Mouse (Mus musculus): ENCODE measurements around the gene Atp5b. TPM values are rescaled to one million over a fixed set of nuclear protein-coding genes. Genes with fewer than 3 reads are reported as not detected.
A peak's percentile ranks its signal among the peaks of the same experiment; 100 is the strongest.

Atp5b gene
- polyA plus RNA-seq, 1 experiment from 2014 or later = 2,418 TPM

GRCm38 (mm10) chr10:128090651-128091563 lies 7.8 kb downstream of the Atp5b start:
- H3K4me2 ChIP-seq (ENCODE audit: low read depth) = peak overlapping the region; percentile 92
- peak; percentile 40 for ATAC-seq (ENCODE audit: insufficient read depth, low FRiP score, low TSS enrichment)
- peaks cover 30% of the 10 kb centered on the region for H3K4me1 ChIP-seq (ENCODE audit: control insufficient read depth, insufficient read depth, low read length)
- peak overlapping the region; percentile 76; the same call in 1 of the 2 replicates for H3K9ac ChIP-seq (ENCODE audit: low read length)
- no peaks in the 10 kb centered on the region for H3K27me3 ChIP-seq (ENCODE audit: control insufficient read depth, insufficient read depth, low read length)
- WGBS = 9% methylated on average over 14 of the region's 14 CpGs
- 0 out of 2 replicates have a peak overlapping the region, but pooled peaks have one; percentile 20 for H3K27ac ChIP-seq (ENCODE audit: low read depth, low read length)
- peak overlapping the region; percentile 82 for H3K4me3 ChIP-seq (ENCODE audit: low read depth, low read length)
- H3K9me3 ChIP-seq (ENCODE audit: control insufficient read depth, low read length) = no peaks in the 10 kb centered on the region
- DNase-seq (ENCODE audit: low spot score) = peak; percentile 90
- peaks cover 20% of the 10 kb centered on the region for H3K36me3 ChIP-seq (ENCODE audit: control insufficient read depth, insufficient read depth, low read length)

- H3K4me3 ChIP-seq (ENCODE audit: low read depth, low read length) = peak within 1 kb of the TSS; percentile 82
- peak; percentile 52 for DNase-seq (ENCODE audit: low spot score)
- H3K27ac ChIP-seq (ENCODE audit: low read depth, low read length) = peak within 1 kb of the TSS; percentile 88
- peaks cover 34% of the 10 kb centered on the region for H3K4me1 ChIP-seq (ENCODE audit: control insufficient read depth, insufficient read depth, low read length)
- peak within 1 kb of the TSS; percentile 92 for H3K4me2 ChIP-seq (ENCODE audit: low read depth)
- H3K9ac ChIP-seq (ENCODE audit: low read length) = peak within 1 kb of the TSS; percentile 76
- ATAC-seq (ENCODE audit: insufficient read depth, low FRiP score, low TSS enrichment) = peak; percentile 0; the same call in 1 of the 2 replicates
- no peaks in the 10 kb centered on the region for H3K9me3 ChIP-seq (ENCODE audit: control insufficient read depth, low read length)
- no peaks in the 10 kb centered on the region for H3K27me3 ChIP-seq (ENCODE audit: control insufficient read depth, insufficient read depth, low read length)
- H3K36me3 ChIP-seq (ENCODE audit: control insufficient read depth, insufficient read depth, low read length) = peaks cover 15% of the 10 kb centered on the region
- WGBS = 1% methylated on average over 20 of the region's 20 CpGs
These were observed 8.8 kb downstream of the Atp5b start, which contains the start of gene Baz2a for GRCm38 (mm10) chr10:128091564-128092505. Gene Baz2a (plus strand): TSS chr10:128091577.

DNA sequence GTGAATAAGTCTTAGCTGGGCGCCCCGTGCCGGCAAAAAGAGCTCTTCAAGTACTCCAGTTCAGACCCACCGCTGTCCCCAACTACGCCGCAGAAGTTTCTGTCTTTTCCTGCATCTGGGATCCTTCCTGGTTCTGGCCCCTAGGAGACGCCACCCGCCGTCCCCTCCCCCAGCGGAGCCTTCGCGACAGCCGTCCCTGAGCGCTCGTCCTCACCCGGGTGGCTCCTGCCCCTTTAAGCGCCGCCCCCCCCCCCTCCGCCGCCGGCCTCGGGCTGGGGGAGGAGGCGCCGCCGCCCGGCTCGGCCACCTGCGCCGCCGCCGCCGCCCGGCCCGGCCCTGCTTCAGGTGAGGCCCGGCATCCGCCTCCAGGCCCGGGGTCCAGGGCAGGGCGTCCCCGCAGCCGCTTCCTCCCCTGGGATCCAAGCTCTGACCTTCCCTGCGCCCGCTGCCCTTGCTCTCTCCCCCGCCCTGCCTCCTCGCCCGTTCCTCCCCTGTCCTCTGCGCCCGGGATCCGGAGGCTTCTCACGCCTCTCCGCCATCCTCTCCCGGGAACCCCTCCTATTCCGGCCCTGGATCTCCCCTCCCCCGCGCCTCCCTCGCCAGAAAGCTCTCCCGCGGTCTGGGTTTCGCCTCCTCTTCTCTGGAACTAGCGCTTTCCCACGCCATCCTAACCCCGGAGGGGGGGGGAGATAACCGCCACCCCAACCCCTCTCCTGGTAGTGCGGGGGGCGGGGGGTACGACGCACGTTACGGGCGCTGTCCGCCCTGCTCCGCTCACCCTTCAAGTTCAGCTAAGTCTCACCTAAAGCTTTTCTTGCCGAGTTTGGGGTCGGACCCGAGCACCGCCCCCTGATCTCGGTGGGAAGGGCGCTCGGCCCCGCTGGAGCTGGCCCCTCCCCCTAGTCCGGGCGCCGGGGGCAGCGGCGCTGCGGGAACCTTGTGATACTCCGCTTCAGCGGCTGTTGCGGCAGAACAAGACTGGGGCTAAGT lies 9.7 kb downstream of the Atp5b start:
- H3K27me3 ChIP-seq (ENCODE audit: control insufficient read depth, insufficient read depth, low read length) = no peaks in the 10 kb centered on the region
- DNase-seq (ENCODE audit: low spot score) = peak; percentile 86
- peak; percentile 58 for ATAC-seq (ENCODE audit: insufficient read depth, low FRiP score, low TSS enrichment)
- WGBS = under 1% methylated on average over 71 of the region's 88 CpGs
- H3K4me1 ChIP-seq (ENCODE audit: control insufficient read depth, insufficient read depth, low read length) = peaks cover 34% of the 10 kb centered on the region
- H3K4me2 ChIP-seq (ENCODE audit: low read depth) = peak overlapping the region; percentile 92
- peak overlapping the region; percentile 76 for H3K9ac ChIP-seq (ENCODE audit: low read length)
- no peaks in the 10 kb centered on the region for H3K9me3 ChIP-seq (ENCODE audit: control insufficient read depth, low read length)
- peak overlapping the region; percentile 82 for H3K4me3 ChIP-seq (ENCODE audit: low read depth, low read length)
- H3K36me3 ChIP-seq (ENCODE audit: control insufficient read depth, insufficient read depth, low read length) = peaks cover 12% of the 10 kb centered on the region
- peak overlapping the region; percentile 88 for H3K27ac ChIP-seq (ENCODE audit: low read depth, low read length)

- peak overlapping the region; percentile 88; the same call in 1 of the 2 replicates for H3K27ac ChIP-seq (ENCODE audit: low read depth, low read length)
- DNase-seq (ENCODE audit: low spot score) (no peak), ATAC-seq (ENCODE audit: insufficient read depth, low FRiP score, low TSS enrichment) (no peak)
- H3K9ac ChIP-seq (ENCODE audit: low read length) = peak overlapping the region; percentile 76; the same call in 1 of the 2 replicates
- H3K4me3 ChIP-seq (ENCODE audit: low read depth, low read length) = peak overlapping the region; percentile 82
- H3K4me2 ChIP-seq (ENCODE audit: low read depth) = peak overlapping the region; percentile 92
- H3K36me3 ChIP-seq (ENCODE audit: control insufficient read depth, insufficient read depth, low read length) = peaks cover 6% of the 10 kb centered on the region
- H3K4me1 ChIP-seq (ENCODE audit: control insufficient read depth, insufficient read depth, low read length) = peaks cover 36% of the 10 kb centered on the region
- H3K27me3 ChIP-seq (ENCODE audit: control insufficient read depth, insufficient read depth, low read length) = no peaks in the 10 kb centered on the region
- H3K9me3 ChIP-seq (ENCODE audit: control insufficient read depth, low read length) = no peaks in the 10 kb centered on the region
- 29% methylated on average over 13 of the region's 13 CpGs for WGBS
These were observed 10.6 kb downstream of the Atp5b start for GRCm38 (mm10) chr10:128093496-128094294.

- Histone ChIP-seq H3K9me3 (ENCODE audit: control insufficient read depth, low read length) (no peaks in the 10 kb centered on the region), H3K27ac (ENCODE audit: low read depth, low read length) (no peak overlapping the region), H3K4me2 (ENCODE audit: low read depth) (peak overlapping the region; percentile 44), H3K4me1 (ENCODE audit: control insufficient read depth, insufficient read depth, low read length) (peaks cover 36% of the 10 kb centered on the region), H3K4me3 (ENCODE audit: low read depth, low read length) (peak overlapping the region; percentile 15; the same call in 1 of the 2 replicates), H3K27me3 (ENCODE audit: control insufficient read depth, insufficient read depth, low read length) (no peaks in the 10 kb centered on the region), H3K36me3 (ENCODE audit: control insufficient read depth, insufficient read depth, low read length) (peaks cover 3% of the 10 kb centered on the region), H3K9ac (ENCODE audit: low read length) (no peak overlapping the region)
- ATAC-seq (ENCODE audit: insufficient read depth, low FRiP score, low TSS enrichment) (peak; percentile 32; the same call in 1 of the 2 replicates), DNase-seq (ENCODE audit: low spot score) (peak; percentile 81)
- WGBS = 13% methylated on average over 19 of the region's 19 CpGs
These were observed 11.4 kb downstream of the Atp5b start for GRCm38 (mm10) chr10:128094340-128094968.

DNA sequence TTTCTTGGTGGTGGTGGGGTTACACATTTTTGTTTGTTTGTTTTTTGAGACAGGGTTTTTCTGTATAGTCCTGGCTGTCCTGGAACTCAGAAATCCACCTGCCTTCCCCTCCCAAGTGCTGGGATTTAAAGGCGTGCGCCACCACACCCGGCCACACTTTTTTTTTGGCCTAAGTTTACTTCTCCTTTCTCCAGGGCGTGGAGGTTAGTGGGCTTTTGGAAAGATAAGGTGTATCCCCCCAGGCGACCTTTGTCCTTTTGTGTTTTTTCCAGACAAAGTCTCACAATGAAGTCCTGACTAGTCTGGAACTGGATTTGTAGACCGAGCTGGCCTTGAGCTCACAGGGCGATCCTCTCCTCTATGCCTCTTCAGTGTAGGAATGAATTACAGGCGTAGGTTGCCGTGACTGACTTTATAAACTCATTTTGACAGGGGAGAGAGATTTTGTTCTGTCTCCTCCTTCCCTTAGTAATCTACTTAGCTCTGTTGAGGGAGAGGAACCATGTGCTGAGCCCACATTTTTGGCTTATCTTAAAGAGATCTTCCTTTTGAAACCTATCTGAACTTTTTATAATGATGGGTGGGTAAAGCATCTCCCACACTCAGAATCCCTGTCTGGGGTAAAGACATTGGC lies 12.0 kb downstream of the Atp5b start:
- no peak for ATAC-seq (ENCODE audit: insufficient read depth, low FRiP score, low TSS enrichment)
- H3K4me3 ChIP-seq (ENCODE audit: low read depth, low read length) = no peak overlapping the region
- peaks cover 36% of the 10 kb centered on the region for H3K4me1 ChIP-seq (ENCODE audit: control insufficient read depth, insufficient read depth, low read length)
- no peaks in the 10 kb centered on the region for H3K36me3 ChIP-seq (ENCODE audit: control insufficient read depth, insufficient read depth, low read length)
- DNase-seq (ENCODE audit: low spot score) = no peak
- H3K9me3 ChIP-seq (ENCODE audit: control insufficient read depth, low read length) = no peaks in the 10 kb centered on the region
- no peak overlapping the region for H3K9ac ChIP-seq (ENCODE audit: low read length)
- no peak overlapping the region for H3K27ac ChIP-seq (ENCODE audit: low read depth, low read length)
- 33% methylated on average over 9 of the region's 9 CpGs for WGBS
- H3K27me3 ChIP-seq (ENCODE audit: control insufficient read depth, insufficient read depth, low read length) = no peaks in the 10 kb centered on the region
- H3K4me2 ChIP-seq (ENCODE audit: low read depth) = no peak overlapping the region

- no peak overlapping the region for H3K9ac ChIP-seq (ENCODE audit: low read length)
These were observed 13.2 kb downstream of the Atp5b start for GRCm38 (mm10) chr10:128096313-128096692.

More at GRCm38 (mm10) chr10:128096313-128096692, 13.2 kb downstream of the Atp5b start:
- Histone ChIP-seq H3K4me3 (ENCODE audit: low read depth, low read length) (peak overlapping the region; percentile 90), H3K9me3 (ENCODE audit: control insufficient read depth, low read length) (no peaks in the 10 kb centered on the region), H3K36me3 (ENCODE audit: control insufficient read depth, insufficient read depth, low read length) (no peaks in the 10 kb centered on the region), H3K27me3 (ENCODE audit: control insufficient read depth, insufficient read depth, low read length) (no peaks in the 10 kb centered on the region), H3K4me2 (ENCODE audit: low read depth) (peak overlapping the region; percentile 4; the same call in 1 of the 2 replicates), H3K4me1 (ENCODE audit: control insufficient read depth, insufficient read depth, low read length) (peaks cover 31% of the 10 kb centered on the region), H3K27ac (ENCODE audit: low read depth, low read length) (no peak overlapping the region)
- no peak for ATAC-seq (ENCODE audit: insufficient read depth, low FRiP score, low TSS enrichment)
- WGBS = 17% methylated on average over 4 of the region's 4 CpGs
- no peak for DNase-seq (ENCODE audit: low spot score)
